Mouse (Mus musculus) CD8-positive naive resting alpha-beta T cell, adult 57 days (primary cell): Measurements from ENCODE around the gene Cldn34d. TPM values are rescaled to one million over a fixed set of nuclear protein-coding genes. Genes with fewer than 3 reads are reported as not detected.

Source experiments
- total RNA-seq: library from RNA; stranded (reverse); gene quantifications from one replicate; pipeline ENCODE4 v1.2.4, GENCODE M21; 2023

Cldn34d gene
- not detected for total RNA-seq

DNA sequence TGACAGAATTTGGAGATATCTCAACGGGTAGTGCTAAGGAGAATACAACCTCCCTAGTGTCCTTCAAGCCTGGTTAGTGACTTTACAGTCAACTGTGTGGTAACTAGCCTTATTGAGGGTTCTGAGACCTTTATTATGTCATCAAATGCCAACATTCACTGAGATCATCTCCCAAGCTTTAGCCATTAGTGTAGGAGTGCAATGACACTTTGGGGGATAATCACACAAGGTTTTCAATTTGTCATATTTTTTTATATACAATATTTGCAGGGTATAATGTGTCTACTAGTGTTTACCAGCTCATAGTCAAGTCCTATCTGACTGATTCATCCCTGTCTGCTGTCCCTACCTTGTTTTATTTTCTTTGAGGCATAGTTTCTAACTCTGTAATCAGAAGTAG lies at the start of gene Cldn34d:
Gene Cldn34d, minus strand, starts transcription at position 101 of the 400 bp plus-strand sequence.

Other genes starting within 250 kb of the Cldn34d start
- not detected for gene Cldn34b4, start 209.6 kb downstream of the Cldn34d start, total RNA-seq